Mouse (Mus musculus) liver, embryonic 11.5 days (tissue): ENCODE measurements at regions not wholly inside any gene's neighbourhood (a gene's known extent, or its start where the extent isn't known, plus 50 kb on each side); places are given as distances from the start of the nearest gene placed in this dataset.

Experiments
- ATAC-seq: fragments of 200-750 bp; cut with Nextera tagmentation; replicated peaks from 2 replicates; pipeline ENCODE4 v1.8.0; 2017; ENCODE audit warnings: moderate number of reproducible peaks, mild to moderate bottlenecking, moderate TSS enrichment, moderate library complexity; ENCODE audit not compliant: low FRiP score
- DNase-seq: peaks from one replicate; pipeline ENCODE4 v3.0.0-alpha.2; 2017; ENCODE audit warnings: low spot score
- H3K27ac ChIP-seq: fragments of 300-500 bp; sonication (generic); 2 replicates; pipeline ENCODE4 v1.5.1; 2014; ENCODE audit warnings: mild to moderate bottlenecking, low read depth, low read length, control low read depth
- H3K27me3 ChIP-seq: fragments of 300-500 bp; sonication (generic); replicated peaks from 2 replicates; pipeline ENCODE4 v1.6.1; 2014; ENCODE audit warnings: low read length, mixed read lengths; ENCODE audit not compliant: control insufficient read depth, insufficient read depth
- H3K36me3 ChIP-seq: fragments of 300-500 bp; sonication (generic); 2 replicates; pipeline ENCODE4 v1.6.1; 2014; ENCODE audit warnings: mild to moderate bottlenecking, low read length, moderate library complexity, mixed read lengths; ENCODE audit not compliant: control insufficient read depth, insufficient read depth
- H3K4me1 ChIP-seq: fragments of 300-500 bp; sonication (generic); replicated peaks from 2 replicates; pipeline ENCODE4 v1.6.1; 2014; ENCODE audit warnings: low read length, mixed read lengths; ENCODE audit not compliant: control insufficient read depth, insufficient read depth
- H3K4me2 ChIP-seq: fragments of 300-500 bp; sonication (generic); 2 replicates; pipeline ENCODE4 v1.6.1; 2014; ENCODE audit warnings: mild to moderate bottlenecking, control low read depth, moderate library complexity
- H3K4me3 ChIP-seq: fragments of 300-500 bp; sonication (generic); 2 replicates; pipeline ENCODE4 v1.5.1; 2014; ENCODE audit warnings: low read depth, low read length, control low read depth
- H3K9ac ChIP-seq: fragments of 300-500 bp; sonication (generic); 2 replicates; pipeline ENCODE4 v1.6.1; 2014; ENCODE audit warnings: low read depth, low read length, control low read depth
- H3K9me3 ChIP-seq: fragments of 300-500 bp; sonication (generic); 2 replicates; pipeline ENCODE4 v1.6.1; 2016; ENCODE audit warnings: low read length, inconsistent platforms, mixed read lengths; ENCODE audit not compliant: control insufficient read depth
- WGBS: fragments of 180-500 bp; shearing (Covaris S2); extraction: QIAGEN DNeasy Blood & Tissue Kit; methylation state at CpG from one replicate; pipeline ENCODE4 v1.1.7; 2014; 5-methylcytosine and 5-hydroxymethylcytosine counted together

DNA sequence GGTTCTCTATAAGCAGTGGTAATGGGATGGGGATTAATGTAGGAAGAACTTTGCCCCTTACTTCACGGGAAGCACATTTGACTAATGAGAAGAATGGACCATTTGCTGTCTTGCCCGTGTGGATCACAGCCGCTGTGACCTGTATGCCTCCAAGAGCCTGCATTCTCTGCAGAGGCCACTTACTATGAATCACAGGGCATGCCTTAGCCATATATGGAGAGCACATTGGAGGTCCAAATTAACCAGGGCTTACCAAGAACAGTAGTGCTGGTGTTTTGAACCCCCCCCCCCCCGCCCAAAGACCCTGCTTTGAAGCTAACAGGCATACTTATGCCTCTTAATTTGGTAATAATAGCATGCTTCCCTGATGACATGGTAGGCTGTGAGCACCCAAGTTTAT, 236.8 kb upstream of the Nectin3 start:
- Histone ChIP-seq H3K4me2 (no peak overlapping the region), H3K27ac (no peak overlapping the region), H3K4me3 (no peak overlapping the region), H3K27me3 (no peaks in the 10 kb centered on the region), H3K9me3 (no peaks in the 10 kb centered on the region), H3K9ac (no peak overlapping the region), H3K36me3 (no peaks in the 10 kb centered on the region), H3K4me1 (no peaks in the 10 kb centered on the region)
- no peak for DNase-seq
- ATAC-seq: no peak
- 64% methylated on average over 4 of the region's 4 CpGs for WGBS

DNA sequence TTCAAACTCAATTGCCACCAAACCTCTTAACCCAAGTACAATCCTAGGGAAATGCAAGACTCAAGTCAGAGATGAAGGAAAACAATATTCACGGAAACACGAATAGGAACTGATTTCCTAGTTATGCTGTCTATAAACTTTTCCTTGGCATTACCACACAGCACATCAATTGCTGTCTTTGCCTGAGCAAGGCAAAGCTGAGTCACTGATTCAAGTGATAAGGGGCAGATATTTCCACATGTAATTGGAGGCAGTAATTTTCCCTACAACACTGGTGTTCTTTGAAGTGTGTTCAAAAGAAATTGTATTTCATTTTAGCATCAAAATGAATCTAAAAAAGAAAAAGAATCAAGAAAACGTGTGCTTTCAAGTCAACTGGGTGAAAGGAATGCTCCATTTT, 230.1 kb upstream of the Nectin3 start:
- H3K27ac ChIP-seq: no peak overlapping the region
- DNase-seq: no peak
- no peak overlapping the region for H3K9ac ChIP-seq
- H3K4me1 ChIP-seq: no peaks in the 10 kb centered on the region
- H3K36me3 ChIP-seq: no peaks in the 10 kb centered on the region
- H3K4me3 ChIP-seq: no peak overlapping the region
- WGBS: 74% methylated on average over 3 of the region's 3 CpGs
- H3K4me2 ChIP-seq: no peak overlapping the region
- H3K9me3 ChIP-seq: no peaks in the 10 kb centered on the region
- no peak for ATAC-seq
- no peaks in the 10 kb centered on the region for H3K27me3 ChIP-seq

DNA sequence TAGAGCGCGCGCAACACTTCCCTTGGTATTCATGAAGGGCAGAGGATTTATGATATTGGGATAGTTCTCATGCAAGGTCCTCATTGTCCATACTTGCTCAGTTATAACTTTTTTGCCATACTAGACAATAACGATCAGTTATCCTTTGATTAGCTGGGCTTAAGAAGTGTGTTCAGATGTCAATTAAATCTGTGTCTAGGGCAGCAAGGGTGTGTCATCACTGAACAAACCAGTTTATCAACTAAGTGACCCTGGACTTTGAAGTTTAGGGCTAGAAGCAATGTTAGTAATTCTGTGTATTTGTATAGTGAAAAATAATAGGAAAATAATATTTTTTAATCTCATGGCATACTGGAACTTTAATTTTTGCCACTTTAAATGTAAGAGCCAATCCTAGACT, 225.3 kb upstream of the Nectin3 start:
- WGBS: 94% methylated on average over 4 of the region's 4 CpGs
- Histone ChIP-seq H3K4me3 (no peak overlapping the region), H3K27me3 (no peaks in the 10 kb centered on the region), H3K36me3 (no peaks in the 10 kb centered on the region), H3K9me3 (no peaks in the 10 kb centered on the region), H3K9ac (no peak overlapping the region), H3K4me2 (no peak overlapping the region), H3K27ac (no peak overlapping the region), H3K4me1 (no peaks in the 10 kb centered on the region)
- ATAC-seq: no peak
- no peak for DNase-seq

DNA sequence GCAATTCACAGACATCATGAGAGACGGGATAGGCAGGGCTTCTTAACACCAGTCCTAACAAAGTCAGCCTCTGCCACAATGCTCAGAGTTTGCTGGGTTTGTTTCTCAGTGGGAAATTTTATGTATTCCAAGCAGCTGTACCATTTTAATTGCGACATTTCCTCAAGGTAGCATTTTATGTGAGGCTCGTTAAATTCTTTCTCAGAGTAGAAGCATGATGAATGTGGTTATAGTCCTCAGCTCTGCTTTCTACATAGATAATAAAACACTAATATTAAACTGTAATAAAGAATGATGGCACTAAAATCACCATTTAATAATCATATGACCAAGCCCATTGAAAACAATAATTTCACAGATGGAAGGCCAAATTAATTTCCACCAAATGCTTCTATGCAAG, 181.5 kb upstream of the Nectin3 start:
- no peak for DNase-seq
- 86% methylated on average over 3 of the region's 3 CpGs for WGBS

DNA sequence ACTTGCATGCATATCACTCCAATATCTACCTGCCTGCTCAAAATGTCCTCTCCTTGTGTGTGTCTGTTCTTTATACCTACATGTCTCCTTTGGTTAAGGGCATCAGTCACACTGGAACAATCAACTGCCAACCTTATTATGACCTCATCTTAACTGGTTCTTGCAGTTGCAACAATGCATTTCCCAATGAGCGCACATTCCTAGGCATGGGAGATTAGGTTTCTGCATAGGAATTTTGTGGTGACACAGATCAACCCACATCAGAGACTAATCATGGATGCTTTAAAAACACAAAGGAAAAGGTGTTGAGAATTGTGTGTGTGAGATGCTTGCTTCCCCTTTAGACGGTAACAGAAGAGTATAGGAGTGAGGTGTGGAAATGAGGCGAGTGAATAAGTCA, 171.3 kb upstream of the Nectin3 start:
- no peak for ATAC-seq
- H3K4me1 ChIP-seq: no peaks in the 10 kb centered on the region
- no peak overlapping the region for H3K4me2 ChIP-seq
- no peak overlapping the region for H3K4me3 ChIP-seq
- DNase-seq: no peak
- H3K9ac ChIP-seq: no peak overlapping the region
- H3K36me3 ChIP-seq: no peaks in the 10 kb centered on the region
- WGBS: 83% methylated on average over 3 of the region's 3 CpGs
- no peaks in the 10 kb centered on the region for H3K9me3 ChIP-seq
- H3K27me3 ChIP-seq: no peaks in the 10 kb centered on the region
- no peak overlapping the region for H3K27ac ChIP-seq

More for the DNA sequence above, 181.5 kb upstream of the Nectin3 start:
- Histone ChIP-seq H3K9me3 (no peaks in the 10 kb centered on the region), H3K36me3 (no peaks in the 10 kb centered on the region), H3K9ac (no peak overlapping the region), H3K27me3 (no peaks in the 10 kb centered on the region), H3K27ac (no peak overlapping the region), H3K4me2 (no peak overlapping the region), H3K4me1 (no peaks in the 10 kb centered on the region), H3K4me3 (no peak overlapping the region)
- ATAC-seq: no peak

DNA sequence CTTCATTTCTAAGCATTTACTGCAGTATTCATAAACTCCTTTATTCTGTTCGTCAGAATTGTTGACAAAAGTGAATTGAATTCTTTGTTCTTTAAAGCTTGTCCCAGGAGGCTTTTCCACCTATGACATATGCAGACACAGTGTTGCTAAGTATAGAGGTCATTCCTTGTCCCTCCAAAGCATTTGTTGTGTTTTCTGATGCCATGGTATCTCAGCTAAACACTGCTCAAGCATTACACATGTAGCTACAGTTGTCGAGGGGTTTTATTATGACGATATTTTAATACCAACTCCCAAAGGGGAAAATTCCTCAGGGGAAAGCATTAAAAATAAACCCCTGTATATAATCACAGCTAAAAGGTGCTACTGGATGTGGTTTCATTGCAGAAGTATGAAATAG, 167.2 kb upstream of the Nectin3 start:
- 86% methylated on average over 3 of the region's 3 CpGs for WGBS
- Histone ChIP-seq H3K27me3 (no peaks in the 10 kb centered on the region), H3K36me3 (no peaks in the 10 kb centered on the region), H3K27ac (no peak overlapping the region), H3K4me1 (no peaks in the 10 kb centered on the region), H3K9ac (no peak overlapping the region), H3K4me2 (no peak overlapping the region), H3K4me3 (no peak overlapping the region), H3K9me3 (no peaks in the 10 kb centered on the region)
- ATAC-seq (no peak), DNase-seq (no peak)

DNA sequence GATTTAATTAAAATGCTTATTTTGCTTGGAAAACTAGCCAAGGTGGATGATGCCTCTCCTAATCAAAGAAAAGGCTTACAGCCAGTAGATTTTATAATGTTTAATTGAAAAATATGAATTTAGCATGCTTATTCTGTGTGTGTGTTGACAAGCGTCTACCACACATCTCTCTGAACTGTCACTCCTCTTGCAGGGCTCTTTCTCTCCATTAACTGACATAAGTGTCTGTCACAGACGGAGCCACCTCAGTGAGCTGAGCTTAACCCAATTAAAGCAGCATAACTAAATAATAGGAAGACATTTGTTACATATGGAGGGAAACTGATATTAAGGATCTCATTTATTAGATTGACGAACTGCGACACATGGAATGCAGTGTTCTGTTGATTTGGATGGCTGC, 164.7 kb upstream of the Nectin3 start:
- WGBS: 79% methylated on average over 4 of the region's 4 CpGs
- Histone ChIP-seq H3K4me2 (no peak overlapping the region), H3K27ac (no peak overlapping the region), H3K9ac (no peak overlapping the region), H3K36me3 (no peaks in the 10 kb centered on the region), H3K4me3 (no peak overlapping the region), H3K27me3 (no peaks in the 10 kb centered on the region), H3K4me1 (no peaks in the 10 kb centered on the region), H3K9me3 (no peaks in the 10 kb centered on the region)
- DNase-seq (no peak), ATAC-seq (no peak)

DNA sequence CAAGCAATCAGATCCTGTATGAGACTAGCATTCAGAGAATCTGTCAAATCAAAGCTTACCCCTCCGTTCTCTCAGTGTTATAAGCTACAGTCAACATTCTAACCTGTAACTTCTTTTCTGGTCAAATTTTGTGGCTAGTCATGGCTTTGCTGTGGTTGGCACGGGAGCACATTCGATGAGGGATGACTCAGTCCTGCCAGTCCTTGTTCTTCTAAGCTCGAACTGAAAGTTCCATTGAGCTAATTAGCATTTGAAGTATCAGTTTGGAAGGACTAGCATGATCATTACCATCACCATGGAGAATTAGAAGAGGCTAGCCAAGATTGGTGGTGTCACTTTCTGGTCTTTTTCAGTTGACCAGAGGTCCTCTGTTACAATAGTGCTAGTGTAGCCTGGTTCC, 156.7 kb upstream of the Nectin3 start:
- Histone ChIP-seq H3K9me3 (no peaks in the 10 kb centered on the region), H3K27me3 (no peaks in the 10 kb centered on the region), H3K4me3 (no peak overlapping the region), H3K36me3 (no peaks in the 10 kb centered on the region), H3K4me1 (no peaks in the 10 kb centered on the region), H3K9ac (no peak overlapping the region), H3K4me2 (no peak overlapping the region), H3K27ac (no peak overlapping the region)
- 87% methylated on average over 4 of the region's 4 CpGs for WGBS
- DNase-seq: no peak
- ATAC-seq: no peak

DNA sequence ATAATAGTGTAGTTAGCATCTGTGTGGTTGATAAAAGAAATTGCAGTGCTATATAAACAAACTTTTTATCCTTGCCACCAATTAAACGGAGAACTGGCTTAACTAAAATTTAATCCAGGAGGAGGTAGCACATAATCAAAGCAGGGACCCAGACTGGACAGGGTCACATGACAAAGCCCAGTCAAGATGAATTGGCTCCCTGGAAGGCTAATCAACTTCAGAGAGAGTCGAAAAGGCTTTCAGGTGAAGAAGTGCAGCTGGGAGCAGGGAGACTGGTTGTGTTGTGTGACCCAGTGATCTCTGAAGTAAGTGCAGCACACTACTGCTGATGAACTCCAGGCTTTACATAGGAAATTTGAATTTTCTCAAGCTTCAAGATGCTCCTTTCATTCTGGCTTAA, 127.5 kb upstream of the Nectin3 start:
- ATAC-seq (no peak), DNase-seq (no peak)
- Histone ChIP-seq H3K36me3 (no peaks in the 10 kb centered on the region), H3K4me2 (no peak overlapping the region), H3K4me3 (no peak overlapping the region), H3K9ac (no peak overlapping the region), H3K9me3 (no peaks in the 10 kb centered on the region), H3K27ac (no peak overlapping the region), H3K27me3 (no peaks in the 10 kb centered on the region), H3K4me1 (no peaks in the 10 kb centered on the region)
- 42% methylated on average over 2 of the region's 2 CpGs for WGBS
